Mouse (Mus musculus): ENCODE results near the gene Btg1. TPM values are rescaled to one million over a fixed set of nuclear protein-coding genes. Genes with fewer than 3 reads are reported as not detected.

Gene Btg1
- polyA plus RNA-seq, 1 experiment from 2014 or later = 34.8 TPM

DNA sequence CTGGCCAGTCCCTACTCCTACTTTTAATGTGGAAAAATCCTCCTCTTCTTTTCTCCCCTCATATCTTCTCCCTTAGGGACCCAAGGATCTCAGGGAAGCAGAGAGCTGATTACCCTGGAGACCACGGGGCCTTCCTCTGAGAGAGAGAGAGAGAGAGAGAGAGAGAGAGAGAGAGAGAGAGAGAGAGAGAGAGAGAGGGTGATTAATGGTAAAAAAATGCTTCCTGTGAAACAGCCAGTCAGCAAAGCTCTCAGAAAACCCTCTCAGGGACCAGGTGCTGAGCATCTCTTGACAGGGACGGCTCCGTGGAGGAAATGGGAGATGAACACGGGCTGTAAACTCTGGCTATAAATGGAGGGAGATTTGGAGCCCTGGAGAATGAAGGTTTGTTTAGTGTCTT lies 18.7 kb downstream of the Btg1 start:
- Histone ChIP-seq H3K9ac (ENCODE audit: low read depth, low read length) (no peak overlapping the region), H3K4me1 (ENCODE audit: control insufficient read depth, insufficient read depth, low read depth, low read length) (peaks cover 2% of the 10 kb centered on the region; the same call in 1 of the 2 replicates), H3K4me2 (ENCODE audit: low read length) (no peak overlapping the region), H3K9me3 (ENCODE audit: control insufficient read depth, low read length) (peaks cover 2% of the 10 kb centered on the region; the same call in 1 of the 2 replicates), H3K27ac (ENCODE audit: low read depth, low read length) (no peak overlapping the region), H3K27me3 (replicated peaks; ENCODE audit: control insufficient read depth, insufficient read depth, low read length) (no peaks in the 10 kb centered on the region), H3K4me3 (ENCODE audit: low read length) (no peak overlapping the region), H3K36me3 (ENCODE audit: control insufficient read depth, insufficient read depth, low read length) (no peaks in the 10 kb centered on the region)
- ATAC-seq = no peak
- 41% methylated on average over 4 of the region's 4 CpGs for WGBS

DNA sequence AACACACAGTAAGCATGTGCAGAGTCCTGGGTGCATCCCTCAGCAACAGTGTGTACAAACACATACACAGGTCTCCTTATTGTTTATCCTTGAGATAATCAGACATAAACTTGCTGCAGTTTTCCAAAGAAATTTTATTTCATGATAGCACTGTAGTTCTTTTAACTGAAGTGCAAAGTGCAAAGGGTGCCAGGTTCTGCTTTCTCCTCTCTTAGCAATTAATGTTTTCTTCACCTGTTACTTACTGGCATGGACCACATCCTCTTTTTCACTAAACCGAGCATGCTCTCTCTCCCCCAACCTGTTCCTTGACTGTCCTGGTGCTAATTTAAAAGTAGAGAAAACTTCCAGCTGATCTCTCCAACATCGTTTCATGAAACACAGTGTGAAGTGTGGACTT lies 21.7 kb downstream of the Btg1 start:
- no peak overlapping the region for H3K9ac ChIP-seq (ENCODE audit: low read depth, low read length)
- WGBS = 90% methylated on average over 2 of the region's 2 CpGs
- H3K27me3 ChIP-seq (replicated peaks; ENCODE audit: control insufficient read depth, insufficient read depth, low read length) = no peaks in the 10 kb centered on the region
- H3K4me2 ChIP-seq (ENCODE audit: low read length) = no peak overlapping the region
- no peak overlapping the region for H3K27ac ChIP-seq (ENCODE audit: low read depth, low read length)
- H3K9me3 ChIP-seq (ENCODE audit: control insufficient read depth, low read length) = peaks cover 2% of the 10 kb centered on the region; the same call in 1 of the 2 replicates
- no peak overlapping the region for H3K4me3 ChIP-seq (ENCODE audit: low read length)
- peaks cover 2% of the 10 kb centered on the region; the same call in 1 of the 2 replicates for H3K4me1 ChIP-seq (ENCODE audit: control insufficient read depth, insufficient read depth, low read depth, low read length)
- ATAC-seq = no peak
- no peaks in the 10 kb centered on the region for H3K36me3 ChIP-seq (ENCODE audit: control insufficient read depth, insufficient read depth, low read length)

DNA sequence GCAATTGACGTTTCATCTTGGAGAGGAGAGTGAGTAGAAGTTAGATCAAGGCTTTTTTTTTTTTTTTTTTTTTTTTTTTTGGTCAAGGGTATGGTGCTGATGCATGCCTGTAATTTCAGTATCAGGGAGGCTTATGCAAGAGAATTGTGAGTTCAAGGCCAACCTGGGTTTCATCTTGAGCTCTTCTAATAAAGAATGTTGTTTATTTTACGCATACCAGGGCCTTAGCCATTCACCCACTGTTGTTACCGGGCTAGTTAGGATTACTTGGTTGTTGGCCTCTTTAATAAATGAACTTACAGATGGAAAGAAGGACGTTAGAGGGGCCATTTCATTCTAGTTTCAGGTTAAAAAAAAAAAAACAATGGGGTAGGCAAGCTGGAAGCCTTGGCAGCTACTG lies 25.2 kb downstream of the Btg1 start:
- H3K27ac ChIP-seq (ENCODE audit: low read depth, low read length) = no peak overlapping the region
- peaks cover 2% of the 10 kb centered on the region; the same call in 1 of the 2 replicates for H3K9me3 ChIP-seq (ENCODE audit: control insufficient read depth, low read length)
- peaks cover 10% of the 10 kb centered on the region for H3K4me1 ChIP-seq (ENCODE audit: control insufficient read depth, insufficient read depth, low read depth, low read length)
- WGBS = 80% methylated on average over 4 of the region's 4 CpGs
- ATAC-seq = no peak
- no peaks in the 10 kb centered on the region for H3K27me3 ChIP-seq (replicated peaks; ENCODE audit: control insufficient read depth, insufficient read depth, low read length)
- H3K4me2 ChIP-seq (ENCODE audit: low read length) = no peak overlapping the region
- no peak overlapping the region for H3K9ac ChIP-seq (ENCODE audit: low read depth, low read length)
- no peak overlapping the region for H3K4me3 ChIP-seq (ENCODE audit: low read length)
- H3K36me3 ChIP-seq (ENCODE audit: control insufficient read depth, insufficient read depth, low read length) = no peaks in the 10 kb centered on the region

DNA sequence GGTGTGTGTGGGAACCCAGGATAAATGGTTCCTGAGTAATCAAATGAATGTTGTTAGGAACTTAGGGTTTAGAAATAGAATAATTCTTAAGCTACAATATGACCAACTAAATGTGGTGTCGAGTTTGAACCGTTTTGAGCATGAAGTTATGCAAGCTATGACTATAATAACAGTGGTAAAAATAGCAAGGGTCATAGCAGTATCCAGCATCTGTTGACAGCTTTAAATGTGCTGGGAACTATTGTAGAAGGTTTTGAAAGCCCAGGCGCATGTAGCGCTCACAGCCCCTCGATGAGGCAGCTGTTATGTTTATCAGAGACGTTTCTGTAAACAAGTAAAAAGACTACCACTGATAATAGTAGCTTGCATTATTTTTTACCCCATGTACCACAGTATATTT lies 25.9 kb downstream of the Btg1 start:
- H3K4me1 ChIP-seq (ENCODE audit: control insufficient read depth, insufficient read depth, low read depth, low read length) = peaks cover 13% of the 10 kb centered on the region
- H3K27ac ChIP-seq (ENCODE audit: low read depth, low read length) = no peak overlapping the region
- no peak overlapping the region for H3K4me2 ChIP-seq (ENCODE audit: low read length)
- H3K9me3 ChIP-seq (ENCODE audit: control insufficient read depth, low read length) = peaks cover 2% of the 10 kb centered on the region; the same call in 1 of the 2 replicates
- no peaks in the 10 kb centered on the region for H3K36me3 ChIP-seq (ENCODE audit: control insufficient read depth, insufficient read depth, low read length)
- H3K4me3 ChIP-seq (ENCODE audit: low read length) = no peak overlapping the region
- ATAC-seq = no peak
- no peak overlapping the region for H3K9ac ChIP-seq (ENCODE audit: low read depth, low read length)
- WGBS = 82% methylated on average over 6 of the region's 6 CpGs
- H3K27me3 ChIP-seq (replicated peaks; ENCODE audit: control insufficient read depth, insufficient read depth, low read length) = no peaks in the 10 kb centered on the region

DNA sequence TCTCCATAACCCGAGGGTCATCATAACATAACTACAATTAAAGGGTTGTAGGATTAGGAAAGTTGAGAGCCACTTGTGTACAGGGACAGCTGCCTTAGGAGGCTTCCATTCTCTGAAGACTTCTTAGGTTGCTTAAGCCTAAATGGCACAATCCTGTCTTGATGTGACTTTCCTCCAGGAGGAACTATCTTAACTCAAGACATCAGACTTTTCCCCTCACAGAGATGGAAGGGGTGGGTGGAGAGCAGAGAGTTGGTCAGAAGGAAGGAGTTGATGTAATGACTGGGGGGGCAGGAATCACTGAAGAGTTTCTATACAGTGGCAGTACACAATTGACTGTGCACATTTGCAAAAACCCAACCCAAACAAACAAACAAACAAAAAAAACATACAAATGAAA lies 28.4 kb downstream of the Btg1 start:
- Histone ChIP-seq H3K27ac (ENCODE audit: low read depth, low read length) (no peak overlapping the region), H3K4me3 (ENCODE audit: low read length) (no peak overlapping the region)
- WGBS = 100% methylated on average over 1 of the region's 1 CpGs

DNA sequence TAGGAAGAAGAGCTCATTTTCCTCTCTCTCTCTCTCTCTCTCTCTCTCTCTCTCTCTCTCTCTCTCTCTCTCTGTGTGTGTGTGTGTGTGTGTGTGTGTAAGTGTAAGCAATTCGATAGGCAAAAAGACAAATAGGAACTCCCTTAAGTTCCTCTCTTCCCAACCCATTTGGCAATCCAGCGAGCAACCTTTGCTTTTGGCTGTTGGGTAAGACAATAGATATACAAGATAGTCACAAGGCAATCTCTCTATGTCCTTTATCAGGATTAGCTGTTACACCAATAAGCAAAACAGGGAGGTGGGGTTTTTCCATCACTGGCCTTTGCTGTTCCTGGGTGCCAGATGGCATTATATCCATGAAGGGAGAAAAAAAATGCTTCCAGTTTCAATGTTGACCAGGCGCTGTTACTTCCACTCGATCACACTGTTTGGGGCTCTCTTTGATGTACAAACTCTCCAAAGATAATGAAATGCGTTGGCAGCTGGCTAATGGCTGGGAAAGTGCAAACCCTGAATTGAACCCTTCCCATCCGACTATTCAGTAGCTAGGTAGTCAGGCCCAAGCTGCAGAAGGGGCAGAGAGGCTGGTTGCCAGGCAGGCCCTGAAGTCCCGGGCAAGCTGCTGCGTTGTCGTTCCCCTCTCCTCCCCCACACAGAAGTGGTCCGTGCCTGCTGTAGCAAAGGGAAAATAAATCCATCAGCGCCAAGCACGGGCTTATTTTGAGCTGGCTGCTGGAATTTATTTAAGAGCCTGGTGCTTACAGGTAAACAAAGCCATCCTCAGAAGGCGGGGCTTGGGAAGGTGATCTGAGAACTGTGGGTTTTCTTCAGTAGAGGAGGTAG lies 29.4 kb downstream of the Btg1 start:
- 9% methylated on average over 13 of the region's 13 CpGs for WGBS
- Histone ChIP-seq H3K27ac (ENCODE audit: low read depth, low read length) (peak overlapping the region; percentile 57), H3K4me3 (ENCODE audit: low read length) (no peak overlapping the region), H3K27me3 (replicated peaks; ENCODE audit: control insufficient read depth, insufficient read depth, low read length) (no peaks in the 10 kb centered on the region), H3K9me3 (ENCODE audit: control insufficient read depth, low read length) (no peaks in the 10 kb centered on the region), H3K36me3 (ENCODE audit: control insufficient read depth, insufficient read depth, low read length) (no peaks in the 10 kb centered on the region), H3K4me2 (ENCODE audit: low read length) (peak overlapping the region; percentile 38), H3K9ac (ENCODE audit: low read depth, low read length) (peak overlapping the region; percentile 33; the same call in 1 of the 2 replicates), H3K4me1 (ENCODE audit: control insufficient read depth, insufficient read depth, low read depth, low read length) (peaks cover 13% of the 10 kb centered on the region)
- peak; percentile 95 for ATAC-seq

More for the DNA sequence above, 28.4 kb downstream of the Btg1 start:
- H3K36me3 ChIP-seq (ENCODE audit: control insufficient read depth, insufficient read depth, low read length) = no peaks in the 10 kb centered on the region
- H3K27me3 ChIP-seq (replicated peaks; ENCODE audit: control insufficient read depth, insufficient read depth, low read length) = no peaks in the 10 kb centered on the region
- ATAC-seq = no peak
- H3K9me3 ChIP-seq (ENCODE audit: control insufficient read depth, low read length) = no peaks in the 10 kb centered on the region
- no peak overlapping the region for H3K9ac ChIP-seq (ENCODE audit: low read depth, low read length)
- H3K4me1 ChIP-seq (ENCODE audit: control insufficient read depth, insufficient read depth, low read depth, low read length) = peaks cover 13% of the 10 kb centered on the region
- H3K4me2 ChIP-seq (ENCODE audit: low read length) = no peak overlapping the region

DNA sequence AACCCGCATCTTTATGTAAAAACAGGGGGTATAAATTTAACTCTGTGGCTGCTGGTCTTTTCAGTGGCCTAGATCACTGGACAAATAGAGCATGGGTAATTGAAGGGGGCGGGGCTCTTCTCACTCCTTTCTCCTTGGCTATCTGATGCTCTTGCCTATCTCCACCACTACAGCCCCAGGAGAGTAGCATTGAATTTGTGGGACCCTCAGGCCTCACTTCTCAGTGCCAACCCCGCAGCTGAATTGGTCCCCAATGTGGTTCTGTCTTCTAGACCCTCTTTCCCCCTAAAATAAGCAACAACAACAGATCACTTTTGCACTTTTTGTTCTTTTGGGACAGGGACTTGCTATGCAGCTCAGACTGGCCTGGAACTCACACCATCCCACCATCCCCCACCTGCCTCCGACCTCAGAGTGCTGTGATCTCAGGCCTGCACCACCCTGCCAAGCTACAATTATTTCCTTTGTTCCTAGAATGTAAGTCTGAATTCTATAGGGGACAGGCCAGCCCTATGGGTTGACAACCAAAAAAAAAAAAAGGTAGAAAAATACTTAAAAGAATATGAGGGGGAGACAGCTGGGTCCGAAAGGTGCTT lies 30.2 kb downstream of the Btg1 start:
- 30% methylated on average over 5 of the region's 5 CpGs for WGBS
- Histone ChIP-seq H3K4me1 (ENCODE audit: control insufficient read depth, insufficient read depth, low read depth, low read length) (peaks cover 13% of the 10 kb centered on the region), H3K36me3 (ENCODE audit: control insufficient read depth, insufficient read depth, low read length) (no peaks in the 10 kb centered on the region), H3K4me2 (ENCODE audit: low read length) (peak overlapping the region; percentile 38), H3K9me3 (ENCODE audit: control insufficient read depth, low read length) (no peaks in the 10 kb centered on the region), H3K27me3 (replicated peaks; ENCODE audit: control insufficient read depth, insufficient read depth, low read length) (no peaks in the 10 kb centered on the region), H3K9ac (ENCODE audit: low read depth, low read length) (peak overlapping the region; percentile 33; the same call in 1 of the 2 replicates), H3K27ac (ENCODE audit: low read depth, low read length) (peak overlapping the region; percentile 57), H3K4me3 (ENCODE audit: low read length) (no peak overlapping the region)
- peak; percentile 53 for ATAC-seq

DNA sequence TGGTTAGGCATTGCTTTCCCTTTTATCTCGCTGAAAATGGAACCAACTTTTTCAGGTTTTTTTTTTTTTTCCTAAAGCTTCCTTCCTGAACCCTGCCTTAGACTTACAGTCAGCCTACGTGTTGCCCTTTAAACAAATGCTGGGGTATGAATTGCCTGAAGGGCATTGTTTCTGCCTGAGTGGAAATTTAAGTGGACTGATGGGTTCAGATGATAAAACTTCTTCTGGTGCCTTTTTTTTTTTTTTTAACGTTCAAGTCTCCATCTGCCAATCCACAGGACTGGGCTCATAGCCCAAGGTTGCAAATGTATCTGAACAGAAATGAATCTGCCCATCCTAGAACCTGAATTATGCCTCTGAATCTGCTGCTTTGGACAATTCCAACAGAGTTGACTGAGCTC lies 31.4 kb downstream of the Btg1 start:
- no peaks in the 10 kb centered on the region for H3K36me3 ChIP-seq (ENCODE audit: control insufficient read depth, insufficient read depth, low read length)
- no peak overlapping the region for H3K4me2 ChIP-seq (ENCODE audit: low read length)
- peaks cover 13% of the 10 kb centered on the region for H3K4me1 ChIP-seq (ENCODE audit: control insufficient read depth, insufficient read depth, low read depth, low read length)
- H3K9ac ChIP-seq (ENCODE audit: low read depth, low read length) = no peak overlapping the region
- no peak overlapping the region for H3K4me3 ChIP-seq (ENCODE audit: low read length)
- no peaks in the 10 kb centered on the region for H3K27me3 ChIP-seq (replicated peaks; ENCODE audit: control insufficient read depth, insufficient read depth, low read length)
- H3K27ac ChIP-seq (ENCODE audit: low read depth, low read length) = no peak overlapping the region
- 53% methylated on average over 3 of the region's 3 CpGs for WGBS
- ATAC-seq = no peak
- no peaks in the 10 kb centered on the region for H3K9me3 ChIP-seq (ENCODE audit: control insufficient read depth, low read length)

DNA sequence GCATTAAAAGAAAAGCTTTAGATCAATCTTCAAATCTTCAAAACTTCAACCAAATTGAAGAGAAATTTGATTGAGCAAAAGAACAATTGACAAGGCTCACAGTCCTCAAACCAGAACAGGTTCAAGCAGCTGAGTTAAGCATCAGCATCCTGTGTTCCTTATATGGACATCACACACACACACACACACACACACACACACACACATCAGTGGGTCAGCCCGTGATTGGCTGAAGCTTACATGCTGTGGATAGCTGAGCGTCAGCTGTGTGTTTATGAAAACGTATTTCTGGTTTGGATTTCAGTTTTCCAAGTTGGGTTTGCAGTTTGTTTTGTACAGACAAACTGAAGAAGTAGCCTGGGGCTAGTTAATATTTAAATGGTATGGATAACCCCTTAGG lies 32.7 kb downstream of the Btg1 start:
- Histone ChIP-seq H3K4me1 (ENCODE audit: control insufficient read depth, insufficient read depth, low read depth, low read length) (peaks cover 13% of the 10 kb centered on the region), H3K4me2 (ENCODE audit: low read length) (no peak overlapping the region), H3K36me3 (ENCODE audit: control insufficient read depth, insufficient read depth, low read length) (no peaks in the 10 kb centered on the region), H3K9ac (ENCODE audit: low read depth, low read length) (no peak overlapping the region), H3K4me3 (ENCODE audit: low read length) (no peak overlapping the region), H3K27ac (ENCODE audit: low read depth, low read length) (no peak overlapping the region), H3K9me3 (ENCODE audit: control insufficient read depth, low read length) (no peaks in the 10 kb centered on the region), H3K27me3 (replicated peaks; ENCODE audit: control insufficient read depth, insufficient read depth, low read length) (no peaks in the 10 kb centered on the region)
- WGBS = 90% methylated on average over 3 of the region's 3 CpGs
- ATAC-seq = no peak

Data from hindbrain, embryonic 16.5 days (tissue).